Mouse (Mus musculus) left cerebral cortex, postnatal 4 days (tissue): ENCODE measurements around the gene Arl10. TPM values are rescaled to one million over a fixed set of nuclear protein-coding genes. Genes with fewer than 3 reads are reported as not detected.

Experiments
- DNase-seq: peaks from one replicate; pipeline ENCODE4 v3.0.0-alpha.2; 2022
- intact Hi-C: fragments of 180-260 bp; cut with DNase I; formaldehyde crosslinking; loops from one replicate; pipeline ENCODE4 v1.15.1; 2025
- total RNA-seq, 2 experiments: library from RNA; stranded (reverse); gene quantifications; 2 replicates each; pipeline ENCODE4 v1.2.3; 2021

Gene Arl10
- 10 to 100 TPM; 73.5 to 75.1 TPM for total RNA-seq

- intact Hi-C loops: no loop called here
These were observed at the start of gene Arl10 for GRCm38 (mm10) chr13:54574854-54575481. Gene Arl10 (plus strand): TSS chr13:54575015.

GRCm38 (mm10) chr13:54527140-54527539 is 47.7 kb upstream of the Arl10 start:
- intact Hi-C loops: no loop called here
- no peak for DNase-seq

More at GRCm38 (mm10) chr13:54574854-54575481, at the start of gene Arl10:
- DNase-seq: peak; percentile 85

GRCm38 (mm10) chr13:54532134-54532533 is 42.7 kb upstream of the Arl10 start:
- no peak for DNase-seq
- intact Hi-C loops: no loop called here

GRCm38 (mm10) chr13:54548036-54548435 is 26.8 kb upstream of the Arl10 start:
- intact Hi-C loops: loop anchor here (10.0 kb wide), 1 partner anchor 443 kb away; no protein-coding TSS in a partner anchor
- DNase-seq: no peak

GRCm38 (mm10) chr13:54556176-54556575 is 18.6 kb upstream of the Arl10 start:
- intact Hi-C loops: no loop called here
- DNase-seq: no peak

GRCm38 (mm10) chr13:54556796-54557195 is 18.0 kb upstream of the Arl10 start:
- DNase-seq: peak; percentile 63
- intact Hi-C loops: no loop called here

GRCm38 (mm10) chr13:54557652-54558051 is 17.2 kb upstream of the Arl10 start:
- intact Hi-C loops: no loop called here

GRCm38 (mm10) chr13:54559656-54560055 is 15.2 kb upstream of the Arl10 start:
- no peak for DNase-seq
- intact Hi-C loops: loop anchor here (10.0 kb wide), 1 partner anchor 95 kb away; the partner anchor contains the start of gene Thoc3

More at GRCm38 (mm10) chr13:54557652-54558051, 17.2 kb upstream of the Arl10 start:
- DNase-seq: no peak

- intact Hi-C loops: loop anchor here (10.0 kb wide), 1 partner anchor 96 kb away; the partner anchor contains the start of gene Thoc3
- no peak for DNase-seq
These were observed 14.2 kb upstream of the Arl10 start for GRCm38 (mm10) chr13:54560608-54561007.

- intact Hi-C loops: loop anchor here (10.0 kb wide), 1 partner anchor 98 kb away; the partner anchor contains the start of gene Thoc3
- DNase-seq: no peak
These were observed 12.3 kb upstream of the Arl10 start for GRCm38 (mm10) chr13:54562562-54562961.

GRCm38 (mm10) chr13:54564232-54565200 is 10.3 kb upstream of the Arl10 start:
- intact Hi-C loops: loop anchor here (10.0 kb wide), 1 partner anchor 100 kb away; the partner anchor contains the start of gene Thoc3

GRCm38 (mm10) chr13:54565201-54565581 is 9.6 kb upstream of the Arl10 start, which contains the start of gene 4833439L19Rik:
Gene 4833439L19Rik (minus strand): TSS chr13:54565435.
- intact Hi-C loops: loop anchor here (10.0 kb wide), 1 partner anchor 100 kb away; the partner anchor contains the start of gene Thoc3
- peak; percentile 95 for DNase-seq

More at GRCm38 (mm10) chr13:54564232-54565200, 10.3 kb upstream of the Arl10 start:
- no peak for DNase-seq

- peak; percentile 61 for DNase-seq
- intact Hi-C loops: loop anchor here (10.0 kb wide), 1 partner anchor 101 kb away; the partner anchor contains the start of gene Thoc3
These were observed 9.0 kb upstream of the Arl10 start for GRCm38 (mm10) chr13:54565594-54566345.

GRCm38 (mm10) chr13:54568380-54568779 is 6.4 kb upstream of the Arl10 start:
- intact Hi-C loops: loop anchor here (10.0 kb wide), 1 partner anchor 104 kb away; the partner anchor contains the start of gene Thoc3
- no peak for DNase-seq

GRCm38 (mm10) chr13:54569282-54569681 is 5.5 kb upstream of the Arl10 start:
- intact Hi-C loops: loop anchor here (10.0 kb wide), 1 partner anchor 104 kb away; the partner anchor contains the start of gene Thoc3
- no peak for DNase-seq

- intact Hi-C loops: no loop called here
- no peak for DNase-seq
These were observed 4.1 kb upstream of the Arl10 start for GRCm38 (mm10) chr13:54570736-54571135.

GRCm38 (mm10) chr13:54571637-54572036 is 3.2 kb upstream of the Arl10 start:
- DNase-seq: no peak
- intact Hi-C loops: no loop called here

GRCm38 (mm10) chr13:54572621-54573020 is 2.2 kb upstream of the Arl10 start:
- DNase-seq: no peak
- intact Hi-C loops: no loop called here

GRCm38 (mm10) chr13:54575489-54575888 is 674 bp downstream of the Arl10 start:
- intact Hi-C loops: no loop called here
- no peak for DNase-seq
